Mouse (Mus musculus) G1E (cell line): ENCODE results near the gene Lcor.
A peak's percentile ranks its signal among the peaks of the same experiment; 100 is the strongest.

Experiments used
- CTCF ChIP-seq: IDR thresholded peaks from 2 replicates; pipeline ENCODE4 v1.5.1; 2012; ENCODE audit warnings: low read depth, low read length, inconsistent platforms, mixed read lengths
- GATA1 ChIP-seq: IDR thresholded peaks from 2 replicates; pipeline ENCODE4 v1.6.1; 2012; ENCODE audit warnings: borderline replicate concordance, low read length, inconsistent platforms, mixed read lengths
- GATA2 ChIP-seq: IDR thresholded peaks from 2 replicates; pipeline ENCODE4 v1.6.1; 2012; ENCODE audit warnings: low read depth, low read length, inconsistent platforms, borderline replicate concordance
- POLR2AphosphoS5 ChIP-seq: IDR thresholded peaks from 2 replicates; pipeline ENCODE4 v1.6.1; 2012; ENCODE audit warnings: low read depth, low read length, inconsistent platforms; ENCODE audit not compliant: insufficient replicate concordance
- TAL1 ChIP-seq: conservative IDR thresholded peaks from 2 replicates; pipeline ENCODE4 v1.6.1; 2012; ENCODE audit warnings: low read depth, low read length, inconsistent platforms, mixed read lengths

DNA sequence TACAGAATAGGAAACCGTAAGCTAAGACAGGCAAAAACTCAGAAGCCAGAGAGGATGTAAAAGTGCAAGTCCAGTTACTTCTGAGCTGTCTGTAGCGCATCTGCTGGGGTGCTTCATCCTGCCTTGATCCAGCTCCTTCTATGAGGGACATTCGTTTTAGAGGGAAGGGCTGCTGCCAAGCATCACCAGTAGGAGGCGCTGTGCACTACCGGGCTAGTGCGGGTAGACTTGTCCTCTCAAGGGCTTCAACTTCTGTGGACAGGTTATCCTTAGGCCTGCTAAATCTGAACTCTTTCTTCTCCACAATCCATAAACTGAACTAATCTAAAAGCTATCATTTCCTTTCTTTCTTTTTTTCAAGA, 39.8 kb upstream of the Lcor start:
- TF ChIP-seq POLR2AphosphoS5 (no peak), CTCF (peak; percentile 100), TAL1 (no peak), GATA1 (no peak), GATA2 (no peak)
